Mouse (Mus musculus) cerebellum, adult 11 months (tissue): Measurements from ENCODE around the gene Emcn.
A peak's percentile ranks its signal among the peaks of the same experiment; 100 is the strongest.

ENCODE experiments used
- DNase-seq: peaks from one replicate; pipeline ENCODE4 v3.0.0; 2022

Gene Emcn

GRCm38 (mm10) chr3:137415451-137416086 lies 74.7 kb downstream of the Emcn start:
- peak; percentile 48 for DNase-seq

- DNase-seq = peak; percentile 15
Measured at GRCm38 (mm10) chr3:137418636-137419035, 77.8 kb downstream of the Emcn start.

GRCm38 (mm10) chr3:137429516-137429915 lies 88.6 kb downstream of the Emcn start:
- DNase-seq = no peak

- peak; percentile 84 for DNase-seq
Measured at GRCm38 (mm10) chr3:137464902-137465629, 124.2 kb downstream of the Emcn start.

GRCm38 (mm10) chr3:137465953-137466352 lies 125.1 kb downstream of the Emcn start:
- DNase-seq = peak; percentile 19

GRCm38 (mm10) chr3:137466766-137467165 lies 125.9 kb downstream of the Emcn start:
- DNase-seq = peak; percentile 18

GRCm38 (mm10) chr3:137467386-137467785 lies 126.5 kb downstream of the Emcn start:
- no peak for DNase-seq

GRCm38 (mm10) chr3:137472145-137472544 lies 131.3 kb downstream of the Emcn start:
- no peak for DNase-seq

- DNase-seq = no peak
Measured at GRCm38 (mm10) chr3:137479761-137480339, 139.0 kb downstream of the Emcn start.

- DNase-seq = no peak
Measured at GRCm38 (mm10) chr3:137481157-137481556, 140.3 kb downstream of the Emcn start.
